Mouse (Mus musculus): ENCODE results near the gene Dedd2.

GRCm38 (mm10) chr7:25251071-25251791, 30.8 kb upstream of the Dedd2 start:
- TF ChIP-seq CTCF (IDR thresholded peaks at IDR 0.05; ENCODE audit: insufficient read depth, low read depth, low read length) (no peak), POLR2A (IDR thresholded peaks at IDR 0.05; ENCODE audit: insufficient read depth, low read depth, low read length) (no peak)

Data from olfactory bulb, adult 2 months (tissue).